Mouse (Mus musculus) megakaryocyte, embryonic 14.5 days (primary cell): ENCODE measurements around the gene Pnpla7.

ENCODE experiments used
- FLI1 ChIP-seq: IDR thresholded peaks from 2 replicates; pipeline ENCODE4 v1.6.1; 2012; ENCODE audit warnings: low read length, inconsistent platforms, mixed read lengths
- GATA1 ChIP-seq: IDR thresholded peaks from 3 replicates; pipeline ENCODE4 v1.6.1; 2012; ENCODE audit warnings: mixed read lengths, low read length, inconsistent platforms, borderline replicate concordance

DNA sequence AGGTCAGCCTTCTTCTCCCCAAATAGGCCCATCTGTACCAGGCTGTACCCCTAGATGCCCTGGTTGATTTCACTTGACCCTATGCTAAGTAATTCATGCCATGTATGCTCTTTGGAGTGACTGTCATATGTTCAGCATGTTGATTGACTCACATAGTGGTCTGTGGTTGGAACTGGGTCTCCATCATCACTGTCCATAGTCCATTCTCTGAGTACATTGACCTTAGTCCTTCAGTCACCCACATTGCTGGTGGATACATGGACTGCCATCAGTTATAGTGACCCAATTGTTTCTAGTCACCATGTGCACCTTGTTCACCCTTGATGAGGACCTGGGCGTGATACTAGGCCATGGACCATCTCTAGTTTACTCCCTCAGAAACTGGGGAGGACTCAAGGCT is 30.9 kb downstream of the Pnpla7 start:
- TF ChIP-seq GATA1 (no peak), FLI1 (no peak)
